In the genomic region with DNA sequence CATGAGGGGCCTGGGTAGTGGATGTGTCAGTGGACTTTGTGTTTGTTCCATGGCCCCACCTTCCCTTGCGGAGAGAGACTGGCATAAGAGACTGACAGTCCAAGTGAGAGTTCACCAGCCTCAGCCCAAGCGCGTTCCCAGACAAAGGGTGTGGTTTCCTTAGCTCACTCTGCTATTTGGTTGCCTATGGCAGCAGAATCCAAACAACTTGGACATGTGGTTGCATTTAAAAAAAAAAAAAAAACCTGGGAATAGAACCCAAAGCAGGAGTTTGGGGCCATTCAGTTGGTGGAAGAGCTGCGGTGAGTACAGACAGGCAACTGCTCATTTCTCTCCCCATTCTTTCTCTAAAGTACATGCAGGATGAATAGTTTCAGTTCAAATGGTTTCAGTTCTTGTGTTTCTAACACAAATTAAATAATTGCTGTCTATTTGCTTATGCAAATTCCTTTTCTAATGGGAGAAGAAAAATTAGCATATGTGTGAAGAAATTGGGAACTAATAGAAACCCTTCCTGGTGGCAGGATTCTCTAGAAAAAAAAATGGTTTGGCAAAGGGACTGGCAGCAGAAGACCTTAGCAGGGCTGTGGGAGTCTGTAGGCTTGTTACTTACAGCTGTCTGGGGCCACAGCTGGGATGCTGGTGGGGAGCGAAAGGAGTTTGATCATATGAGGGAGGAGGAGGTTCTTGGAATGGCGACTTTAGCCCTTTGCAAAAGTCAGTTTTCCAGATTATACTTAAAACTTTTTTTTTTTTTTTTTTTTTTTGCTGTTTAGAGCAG, we compare ENCODE assay signal across 9 mouse cellular contexts. TPM values are rescaled to one million over a fixed set of nuclear protein-coding genes. Genes with fewer than 3 reads are reported as not detected.
A peak's percentile ranks its signal among the peaks of the same experiment; 100 is the strongest.
DNase-seq lines count a peak whose midpoint lies in the region; ATAC-seq and TF ChIP-seq lines count a peak whose summit lies in the region.
"Had no signal": no experiment of that assay in that cellular context is flagged by ENCODE, and none has a peak within 500 bp of the region (broad histone marks: within the 10 kb centered on the region; RNA-seq: fewer than 3 reads in every experiment).

No protein-coding gene starts in this region.

- DNase-seq in kidney, postnatal 0 days (ENCODE audit: low spot score) = peak; percentile 5
- no peak for DNase-seq in kidney, adult 18-20 months
- peak; percentile 72 for DNase-seq in fibroblast of lung, adult 2 months (ENCODE audit: low read depth)
- DNase-seq in kidney, postnatal 14 days = peak; percentile 35
- peak; percentile 62 for DNase-seq in skeletal muscle tissue, adult 2 months (ENCODE audit: low read depth, low spot score)
- DNase-seq in adrenal gland, adult (ENCODE audit: inconsistent age in 2 of 2, low spot score in 1 of 2) = no peak
- no peak for DNase-seq in thymus, postnatal 10 days (ENCODE audit: low spot score in 2 of 2)

- no peak overlapping the region for H3K4me3 ChIP-seq in kidney, postnatal 0 days (replicated peaks; ENCODE audit: low read depth, low read length)
- H3K4me3 ChIP-seq: embryonic facial prominence, embryonic 13.5 days had no signal

- no peak overlapping the region for H3K27ac ChIP-seq in kidney, postnatal 0 days
- H3K27ac ChIP-seq: embryonic facial prominence, embryonic 13.5 days had no signal

- H3K4me2 ChIP-seq in kidney, postnatal 0 days (ENCODE audit: low read length) = no peak overlapping the region
- H3K4me2 ChIP-seq: embryonic facial prominence, embryonic 13.5 days had no signal

- no peak overlapping the region for H3K9ac ChIP-seq in kidney, postnatal 0 days (ENCODE audit: low read depth, low read length)
- H3K9ac ChIP-seq: embryonic facial prominence, embryonic 13.5 days had no signal

- H3K4me1 ChIP-seq in kidney, postnatal 0 days (replicated peaks; ENCODE audit: insufficient read depth, low read length) = no peaks in the 10 kb centered on the region

- H3K27me3 ChIP-seq in kidney, postnatal 0 days (ENCODE audit: insufficient read depth, low read length) = no peaks in the 10 kb centered on the region
- H3K27me3 ChIP-seq: embryonic facial prominence, embryonic 13.5 days had no signal

- TF ChIP-seq CTCF in kidney, postnatal 0 days (IDR thresholded peaks at IDR 0.05; ENCODE audit: low read depth) = no peak

- H3K9me3 ChIP-seq in kidney, postnatal 0 days (replicated peaks; ENCODE audit: low read length) = no peaks in the 10 kb centered on the region
- H3K9me3 ChIP-seq: embryonic facial prominence, embryonic 13.5 days had no signal

- H3K36me3 ChIP-seq in kidney, postnatal 0 days (ENCODE audit: insufficient read depth, low read length) = no peaks in the 10 kb centered on the region
- H3K36me3 ChIP-seq: embryonic facial prominence, embryonic 13.5 days had no signal

- no peak; the same call in 1 of the 2 replicates for ATAC-seq in kidney, postnatal 0 days (replicated peaks; ENCODE audit: low FRiP score, low read depth)
- no peak for ATAC-seq in megakaryocyte, adult 5-6 weeks (ENCODE audit: poor library complexity, severe bottlenecking)

- WGBS in kidney, postnatal 0 days = 78% methylated on average over 6 of the region's 6 CpGs

RNA-seq across cellular contexts. Expression of a gene that starts 35.7 kb away (rescaled TPM):
- 2.6 and 3.0 TPM in 2 replicates for polyA plus RNA-seq in kidney, postnatal 0 days (2015; fragmentation: Nextera tagmentation; extraction: Ambion mirVana)
- 9.0 and 9.9 TPM in 2 replicates for total RNA-seq in megakaryocyte, adult 5-6 weeks (2015)
- 4.2 and 5.4 TPM in 2 replicates for total RNA-seq in megakaryocyte, adult 5-6 weeks (2017)

RNA-seq across cellular contexts. Expression of a gene that starts 54.9 kb away (rescaled TPM):
- polyA plus RNA-seq in kidney, postnatal 0 days (2015; fragmentation: Nextera tagmentation; extraction: Ambion mirVana) = 93.3 and 98.5 TPM in 2 replicates
- total RNA-seq in megakaryocyte, adult 5-6 weeks (2015) = 0.21 TPM in 1 of 2 replicates, not detected in the other
- 1.4 TPM in 1 of 2 replicates, not detected in the other for total RNA-seq in megakaryocyte, adult 5-6 weeks (2017)

Comparison
In these comparisons a context has a peak if more than half of its experiments do, and no peak if none do; other contexts are left out.
1. DNase-seq: peak in kidney, postnatal 0 days (single experiment), fibroblast of lung, adult 2 months (single experiment), kidney, postnatal 14 days (single experiment) and skeletal muscle tissue, adult 2 months (single experiment); none in kidney, adult 18-20 months (single experiment), adrenal gland, adult (0 of 2) and thymus, postnatal 10 days (0 of 2).